Mouse (Mus musculus) C2C12 (cell line): ENCODE measurements around the gene S100a4.

ENCODE experiments used
- CTCF ChIP-seq: IDR thresholded peaks from one replicate; pipeline ENCODE4 v1.5.1; 2011; ENCODE audit not compliant: control insufficient read depth, insufficient read depth, insufficient read length
- MAX ChIP-seq: IDR thresholded peaks from one replicate; pipeline ENCODE4 v1.6.1; 2011; ENCODE audit warnings: mild to moderate bottlenecking, control low read depth
- USF1 ChIP-seq: IDR thresholded peaks from one replicate; pipeline ENCODE4 v1.6.1; 2011; ENCODE audit warnings: low read depth, mild to moderate bottlenecking, control low read depth, moderate library complexity

GRCm38 (mm10) chr3:90623435-90624071 lies 20.0 kb downstream of the S100a4 start:
- TF ChIP-seq CTCF (no peak), MAX (no peak), USF1 (no peak)
